Mouse (Mus musculus) c-Kit-positive CD71-negative TER-119-negative erythroid progenitor cells, embryonic 14.5 days (primary cell): ENCODE results near the gene Spats1.
"Not testable (repeated sequence)": the region's sequence is repeated elsewhere in the genome, so short reads cannot be mapped to it uniquely, and the experiment has no call there.

Experiments
- DNase-seq: peaks from one replicate; pipeline ENCODE4 v3.0.0-alpha.2; 2013; ENCODE audit warnings: low read depth

Gene Spats1

GRCm38 (mm10) chr17:45489736-45490135 is 14.5 kb upstream of the Spats1 start:
- DNase-seq, result no peak

- DNase-seq, result no peak
These were observed 13.4 kb upstream of the Spats1 start for GRCm38 (mm10) chr17:45488321-45489254.

- DNase-seq, result no peak
These were observed 12.0 kb upstream of the Spats1 start for GRCm38 (mm10) chr17:45487216-45487615.

- DNase-seq, result no peak
These were observed 10.4 kb upstream of the Spats1 start for GRCm38 (mm10) chr17:45485581-45485980.

GRCm38 (mm10) chr17:45480429-45480828 is 5.2 kb upstream of the Spats1 start:
- DNase-seq, result no peak

- DNase-seq, result peak; percentile 71
These were observed 3.1 kb upstream of the Spats1 start for GRCm38 (mm10) chr17:45478234-45478825.

GRCm38 (mm10) chr17:45474146-45474545 is 1.1 kb downstream of the Spats1 start:
- no peak for DNase-seq

- DNase-seq, result no peak
These were observed 1.5 kb downstream of the Spats1 start for GRCm38 (mm10) chr17:45473667-45474066.

- DNase-seq, result no peak
These were observed 4.5 kb downstream of the Spats1 start for GRCm38 (mm10) chr17:45470726-45471125.

GRCm38 (mm10) chr17:45468302-45468701 is 6.9 kb downstream of the Spats1 start:
- no peak for DNase-seq

- DNase-seq, result no peak
These were observed 8.5 kb downstream of the Spats1 start for GRCm38 (mm10) chr17:45466701-45467100.

GRCm38 (mm10) chr17:45464255-45464654 is 11.0 kb downstream of the Spats1 start:
- DNase-seq, result no peak

GRCm38 (mm10) chr17:45462506-45462905 is 12.7 kb downstream of the Spats1 start:
- no peak for DNase-seq

GRCm38 (mm10) chr17:45459062-45459461 is 16.2 kb downstream of the Spats1 start:
- DNase-seq, result no peak

- no peak for DNase-seq
These were observed 16.7 kb downstream of the Spats1 start for GRCm38 (mm10) chr17:45458516-45458915.

- no peak for DNase-seq
These were observed 17.7 kb downstream of the Spats1 start for GRCm38 (mm10) chr17:45457487-45457886.

- DNase-seq, result no peak
These were observed 18.7 kb downstream of the Spats1 start for GRCm38 (mm10) chr17:45456260-45457152.

- not testable (repeated sequence) for DNase-seq
These were observed 19.4 kb downstream of the Spats1 start for GRCm38 (mm10) chr17:45455783-45456182.

- DNase-seq, result no peak
These were observed 20.4 kb downstream of the Spats1 start for GRCm38 (mm10) chr17:45454794-45455193.

GRCm38 (mm10) chr17:45452271-45452670 is 22.9 kb downstream of the Spats1 start:
- DNase-seq, result no peak

- no peak for DNase-seq
These were observed 25.1 kb downstream of the Spats1 start for GRCm38 (mm10) chr17:45450153-45450552.

GRCm38 (mm10) chr17:45449586-45449985 is 25.6 kb downstream of the Spats1 start:
- no peak for DNase-seq
